Mouse (Mus musculus): Measurements from ENCODE around the gene Epb41l2.

Gene Epb41l2

GRCm38 (mm10) chr10:25434358-25435044 lies 74.9 kb downstream of the Epb41l2 start:
- no peak for DNase-seq (ENCODE audit: low read depth, low spot score)

DNA sequence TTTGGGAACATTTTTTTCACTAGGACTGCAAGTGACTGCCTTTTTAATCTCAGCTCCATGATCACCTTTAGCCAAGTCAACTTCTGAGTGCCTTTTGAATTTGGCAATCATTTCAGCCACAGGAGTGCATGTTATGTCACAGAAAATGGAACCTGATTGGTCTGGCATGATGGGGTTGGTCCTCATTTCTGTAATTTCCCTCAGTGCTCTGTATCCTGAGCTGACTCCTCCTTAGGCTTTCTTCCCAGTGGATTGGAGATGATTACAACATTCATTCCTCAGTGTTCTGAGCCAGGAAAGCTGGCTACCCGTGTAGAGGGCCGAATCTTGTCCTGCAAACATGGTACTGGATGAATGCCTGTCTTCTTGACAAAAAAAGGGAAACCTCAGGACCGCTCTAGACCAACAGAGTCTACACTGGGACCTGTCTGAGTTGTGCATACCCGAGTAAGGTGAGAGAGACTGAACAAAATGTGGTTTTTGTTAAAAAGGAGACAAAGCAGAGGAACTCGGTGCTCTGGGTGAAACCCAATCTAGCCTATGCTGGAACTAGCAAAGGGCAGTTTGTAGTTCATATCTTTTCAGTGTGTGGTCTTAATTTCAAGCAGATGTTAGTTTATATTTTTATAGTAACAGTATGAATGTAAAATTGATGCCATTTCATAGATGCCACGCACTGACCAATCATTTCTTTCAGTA lies 77.3 kb downstream of the Epb41l2 start:
- DNase-seq (ENCODE audit: low read depth, low spot score), result no peak

- DNase-seq (ENCODE audit: low read depth, low spot score), result no peak
These were observed 78.1 kb downstream of the Epb41l2 start for GRCm38 (mm10) chr10:25437586-25438298.

DNA sequence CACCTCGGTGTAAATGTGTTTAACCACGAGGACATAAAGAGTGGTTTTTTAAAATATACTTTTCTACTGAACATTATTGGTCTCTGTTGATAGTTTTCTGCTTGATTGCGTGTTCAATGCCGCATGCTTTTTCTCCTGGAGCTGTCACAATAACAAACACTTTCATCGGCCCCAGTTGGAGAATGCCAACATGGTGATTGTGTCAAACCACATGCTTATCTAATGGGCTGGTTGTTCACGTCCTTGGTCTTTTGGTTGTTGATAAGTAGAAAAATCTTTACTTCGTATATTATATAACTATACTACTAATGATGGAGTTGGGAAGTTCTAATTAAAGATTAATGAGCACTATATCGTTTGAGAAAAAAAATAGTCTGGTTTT lies 78.7 kb downstream of the Epb41l2 start:
- DNase-seq (ENCODE audit: low read depth, low spot score), result no peak

DNA sequence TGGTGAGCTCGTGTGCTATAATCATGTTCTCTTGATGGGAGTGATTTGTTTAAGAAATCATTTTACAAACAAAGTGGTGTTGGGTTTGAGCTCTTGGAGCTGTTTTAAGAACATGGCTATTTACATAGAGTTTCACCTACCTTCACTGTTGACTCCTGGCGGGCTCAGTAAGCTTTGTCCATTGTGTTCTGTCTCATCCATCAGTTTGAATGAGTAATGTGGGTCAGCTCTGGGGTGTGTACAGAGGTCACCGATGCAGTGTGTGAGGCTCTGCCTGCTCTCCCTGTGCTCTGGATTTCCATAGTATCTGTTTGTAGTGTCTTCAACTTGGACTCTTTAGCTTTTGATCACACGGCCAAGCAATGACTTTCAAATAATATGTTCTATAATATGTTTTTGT lies 79.6 kb downstream of the Epb41l2 start:
- no peak for DNase-seq (ENCODE audit: low read depth, low spot score)

DNA sequence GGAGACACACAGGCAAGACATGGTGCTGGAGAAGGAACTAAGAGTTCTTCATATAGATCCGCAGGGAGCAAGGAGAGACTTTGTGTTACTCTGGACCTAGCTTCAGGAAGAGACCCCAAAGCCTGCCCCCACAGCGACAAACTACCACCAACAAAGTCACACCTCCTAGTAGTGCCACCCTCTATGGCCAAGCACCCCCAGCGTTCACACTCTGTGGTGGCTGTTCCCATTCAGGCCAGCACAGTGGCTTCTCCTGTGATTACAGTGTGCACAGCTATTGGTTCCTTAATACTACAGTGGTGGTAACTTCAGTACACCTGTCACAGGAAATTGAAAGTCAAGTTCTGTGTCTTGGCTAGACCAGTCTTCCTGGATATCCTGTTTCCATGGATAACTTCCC lies 80.3 kb downstream of the Epb41l2 start:
- no peak for DNase-seq (ENCODE audit: low read depth, low spot score)

DNA sequence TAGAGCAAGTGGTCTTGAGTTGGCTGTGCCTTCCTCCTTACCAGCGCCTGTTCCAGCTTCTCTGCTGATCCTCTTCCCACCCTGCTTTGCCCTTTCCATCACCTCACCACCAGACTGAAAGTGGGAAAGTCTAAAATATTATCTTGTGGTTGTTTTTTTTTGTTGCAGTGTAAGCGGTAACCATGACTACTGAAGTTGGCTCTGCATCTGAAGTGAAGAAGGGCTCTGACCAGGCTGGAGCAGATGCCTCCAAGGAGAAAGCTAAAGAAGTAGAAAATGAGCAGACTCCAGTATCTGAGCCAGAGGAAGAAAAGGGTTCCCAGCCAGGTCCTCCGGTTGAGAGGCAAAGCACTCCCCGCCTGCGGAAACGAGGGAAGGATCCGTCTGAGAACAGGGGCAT lies 81.8 kb downstream of the Epb41l2 start:
- no peak for DNase-seq (ENCODE audit: low read depth, low spot score)

GRCm38 (mm10) chr10:25443626-25444025 lies 84.0 kb downstream of the Epb41l2 start:
- no peak for DNase-seq (ENCODE audit: low read depth, low spot score)

DNA sequence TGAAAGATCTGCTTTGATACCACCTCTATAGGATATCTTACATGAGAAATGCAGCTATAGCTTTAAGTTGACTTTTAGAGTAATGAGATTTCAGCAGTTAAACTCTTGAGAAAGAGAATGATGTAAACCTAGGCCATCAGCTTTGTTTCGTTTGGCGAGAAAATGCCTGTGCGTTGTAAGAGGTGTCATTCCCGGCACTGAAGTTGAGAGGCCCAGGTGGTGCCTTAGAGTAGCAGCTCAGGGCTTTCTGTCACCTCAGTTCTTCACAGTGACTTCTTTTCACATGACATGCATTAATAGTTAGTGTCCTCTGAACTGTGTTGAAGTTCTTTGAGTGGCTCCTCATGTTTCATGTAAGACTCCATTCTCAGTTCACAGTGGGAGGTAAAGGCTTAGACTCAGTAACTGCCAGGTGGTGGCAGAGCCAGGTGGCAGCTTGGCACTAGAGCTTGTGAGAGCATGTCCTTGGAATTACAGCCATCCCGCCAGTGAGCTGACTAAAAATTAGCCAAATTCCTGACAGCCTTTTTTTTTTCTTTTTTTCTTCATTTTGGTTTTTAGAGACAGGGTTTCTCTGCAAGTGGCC lies 84.7 kb downstream of the Epb41l2 start:
- DNase-seq (ENCODE audit: low read depth, low spot score), result no peak

GRCm38 (mm10) chr10:25446953-25447525 lies 87.4 kb downstream of the Epb41l2 start:
- no peak for DNase-seq (ENCODE audit: low read depth, low spot score)

- DNase-seq (ENCODE audit: low read depth, low spot score), result no peak
These were observed 89.1 kb downstream of the Epb41l2 start for GRCm38 (mm10) chr10:25448676-25449075.

DNA sequence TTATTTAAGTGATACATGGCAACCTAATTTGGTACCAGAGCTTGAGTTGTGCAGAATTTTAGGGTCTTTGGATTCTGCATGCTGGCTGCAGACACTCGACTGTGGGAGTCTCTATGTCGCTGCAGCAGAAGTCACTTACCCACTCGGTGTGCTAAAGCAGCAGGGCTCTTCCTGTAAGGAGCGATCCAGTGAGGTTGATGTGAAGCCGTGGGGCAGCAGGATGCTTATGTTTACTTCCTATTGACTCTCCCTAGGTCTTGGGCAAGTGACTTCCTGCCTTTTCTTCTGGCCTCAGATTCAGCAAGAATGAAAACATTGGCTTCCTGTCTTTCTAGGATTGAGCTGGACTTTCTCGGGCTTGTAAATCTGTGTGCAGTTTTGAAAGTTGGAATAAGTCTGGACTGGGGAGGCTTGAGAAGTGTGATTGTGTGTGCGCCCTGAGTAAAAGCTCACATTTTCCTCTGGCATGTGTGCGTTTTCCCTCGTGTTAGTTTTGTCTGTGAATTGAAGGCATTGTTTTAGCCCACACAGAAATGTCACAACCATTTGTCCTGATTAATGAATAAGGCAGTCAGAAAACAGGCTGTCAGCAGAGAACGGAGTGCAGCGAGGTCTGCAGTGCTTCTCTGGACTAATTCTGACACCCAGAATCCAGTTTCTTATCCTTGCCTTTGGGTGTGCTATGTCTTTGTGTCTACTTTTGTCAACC lies 89.9 kb downstream of the Epb41l2 start:
- no peak for DNase-seq (ENCODE audit: low read depth, low spot score)

GRCm38 (mm10) chr10:25453150-25453549 lies 93.6 kb downstream of the Epb41l2 start:
- DNase-seq (ENCODE audit: low read depth, low spot score), result no peak

GRCm38 (mm10) chr10:25453772-25454171 lies 94.2 kb downstream of the Epb41l2 start:
- no peak for DNase-seq (ENCODE audit: low read depth, low spot score)

GRCm38 (mm10) chr10:25457118-25457517 lies 97.5 kb downstream of the Epb41l2 start:
- no peak for DNase-seq (ENCODE audit: low read depth, low spot score)

DNA sequence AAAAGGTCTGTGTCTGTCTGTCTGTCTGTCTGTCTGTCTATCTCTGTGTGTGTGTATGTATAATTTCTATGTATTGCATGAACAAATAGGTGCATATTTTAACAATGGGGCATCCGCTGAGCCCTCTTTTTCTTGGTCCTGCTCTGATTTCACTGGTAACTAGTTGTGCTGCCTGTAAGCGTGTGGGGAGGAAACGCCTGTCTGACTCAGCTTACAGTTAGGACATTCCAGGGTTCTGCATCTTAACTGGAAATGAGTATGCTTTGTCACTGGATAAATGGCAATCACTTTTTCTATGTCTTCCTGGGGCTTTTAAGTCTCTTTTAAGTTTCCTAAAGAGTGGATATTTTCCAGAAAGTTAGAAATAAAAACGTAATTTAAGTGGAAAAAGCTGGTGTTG lies 98.4 kb downstream of the Epb41l2 start:
- DNase-seq (ENCODE audit: low read depth, low spot score), result no peak

DNA sequence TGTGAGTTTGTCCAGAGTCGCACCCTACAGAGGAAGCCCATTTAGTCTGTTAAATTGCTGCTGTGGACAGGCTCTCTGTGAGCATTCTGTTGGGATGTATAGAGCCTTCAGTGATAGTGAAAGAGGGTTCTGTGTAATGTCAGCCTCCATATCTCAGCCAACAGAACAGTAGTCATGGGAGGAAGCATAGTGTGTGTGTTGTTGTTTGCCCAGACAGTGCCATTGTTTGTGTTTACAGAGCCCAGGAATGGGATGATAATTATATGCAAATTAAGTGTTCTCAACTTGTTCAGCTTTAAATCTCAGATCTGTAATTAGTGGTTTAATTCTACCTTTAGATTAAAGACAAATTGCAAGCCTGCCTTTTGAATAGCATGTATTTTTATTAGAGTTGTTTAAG lies 102.2 kb downstream of the Epb41l2 start:
- no peak for DNase-seq (ENCODE audit: low read depth, low spot score)

DNA sequence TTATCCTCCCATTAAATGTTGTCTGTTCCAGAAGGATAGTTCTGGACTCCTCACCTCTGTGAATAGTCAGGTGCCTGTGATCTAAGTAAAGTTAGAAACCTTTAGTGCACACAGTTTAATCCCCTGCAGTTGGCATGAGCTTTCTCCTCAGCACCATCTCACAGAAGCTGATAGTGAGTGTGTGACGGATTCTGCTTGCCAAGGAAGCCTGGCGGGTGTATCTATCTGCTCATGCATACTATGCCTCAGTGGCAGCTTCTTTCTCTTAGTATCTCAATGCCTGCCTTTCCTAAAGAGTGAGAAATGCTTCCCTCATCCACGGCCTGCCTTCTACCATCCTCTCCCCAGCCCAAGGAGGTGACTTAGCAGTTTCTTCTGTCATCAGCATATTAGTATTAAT lies 103.1 kb downstream of the Epb41l2 start:
- no peak for DNase-seq (ENCODE audit: low read depth, low spot score)

DNA sequence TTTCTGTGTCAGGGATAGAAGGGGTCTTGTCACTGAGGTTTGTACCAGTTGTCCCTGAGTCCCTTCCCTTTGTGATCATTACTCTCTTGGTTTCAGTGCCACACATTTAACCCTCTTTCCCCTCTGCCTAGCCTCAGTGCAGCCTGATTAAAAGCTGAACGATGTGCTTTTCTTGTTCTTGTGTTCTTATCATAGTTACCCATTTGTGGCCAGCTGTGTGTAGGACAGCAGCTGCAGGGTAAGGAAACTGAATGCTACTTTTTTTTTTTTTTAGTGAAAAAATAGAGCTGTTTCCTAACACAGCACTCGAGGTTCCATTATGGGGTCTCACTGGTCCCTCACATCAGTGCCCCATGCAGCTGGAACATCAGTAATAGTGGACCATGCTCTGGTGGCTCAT lies 106.9 kb downstream of the Epb41l2 start:
- no peak for DNase-seq (ENCODE audit: low read depth, low spot score)

GRCm38 (mm10) chr10:25471944-25472343 lies 112.3 kb downstream of the Epb41l2 start:
- DNase-seq (ENCODE audit: low read depth, low spot score), result no peak

- no peak for DNase-seq (ENCODE audit: low read depth, low spot score)
These were observed 120.1 kb downstream of the Epb41l2 start for GRCm38 (mm10) chr10:25479716-25480115.
